Mouse (Mus musculus): Measurements from ENCODE around the gene Nufip2. TPM values are rescaled to one million over a fixed set of nuclear protein-coding genes. Genes with fewer than 3 reads are reported as not detected.

Nufip2 gene
- polyA plus RNA-seq, 1 experiment = 11.8 TPM

GRCm38 (mm10) chr11:77686346-77686840, 438 bp downstream of the Nufip2 start:
- Histone ChIP-seq H3K36me3 (ENCODE audit: control insufficient read depth, insufficient read depth, low read length) (peaks cover under 1% of the 10 kb centered on the region), H3K4me3 (ENCODE audit: low read depth, low read length) (peak overlapping the region; percentile 100), H3K4me1 (ENCODE audit: control insufficient read depth, insufficient read depth, insufficient read length, low read length) (peaks cover 2% of the 10 kb centered on the region), H3K27ac (ENCODE audit: insufficient read depth, low read depth, low read length) (peak overlapping the region; percentile 98), H3K27me3 (ENCODE audit: control insufficient read depth, insufficient read depth, low read length) (no peaks in the 10 kb centered on the region)
- under 1% methylated on average over 30 of the region's 30 CpGs for WGBS
- TF ChIP-seq POLR2A (IDR thresholded peaks at IDR 0.05; ENCODE audit: low read depth, low read length) = no peak
- TF ChIP-seq CTCF (IDR thresholded peaks at IDR 0.05; ENCODE audit: extremely low read depth, insufficient read length, insufficient replicate concordance, low read depth, low read length) = no peak

GRCm38 (mm10) chr11:77686841-77687540, 1.0 kb downstream of the Nufip2 start:
- peaks cover 5% of the 10 kb centered on the region for H3K36me3 ChIP-seq (ENCODE audit: control insufficient read depth, insufficient read depth, low read length)
- H3K4me3 ChIP-seq (ENCODE audit: low read depth, low read length) = peak overlapping the region; percentile 100
- peaks cover 2% of the 10 kb centered on the region for H3K4me1 ChIP-seq (ENCODE audit: control insufficient read depth, insufficient read depth, insufficient read length, low read length)
- WGBS = 1% methylated on average over 60 of the region's 76 CpGs
- peak overlapping the region; percentile 98 for H3K27ac ChIP-seq (ENCODE audit: insufficient read depth, low read depth, low read length)
- no peak; the same call in 1 of the 2 replicates for TF ChIP-seq CTCF (IDR thresholded peaks at IDR 0.05; ENCODE audit: extremely low read depth, insufficient read length, insufficient replicate concordance, low read depth, low read length)
- peak; percentile 30; the same call in 1 of the 2 replicates for TF ChIP-seq POLR2A (IDR thresholded peaks at IDR 0.05; ENCODE audit: low read depth, low read length)
- no peaks in the 10 kb centered on the region for H3K27me3 ChIP-seq (ENCODE audit: control insufficient read depth, insufficient read depth, low read length)

- TF ChIP-seq CTCF (IDR thresholded peaks at IDR 0.05; ENCODE audit: extremely low read depth, insufficient read length, insufficient replicate concordance, low read depth, low read length) (no peak), POLR2A (IDR thresholded peaks at IDR 0.05; ENCODE audit: low read depth, low read length) (no peak)
- Histone ChIP-seq H3K27ac (ENCODE audit: insufficient read depth, low read depth, low read length) (peak overlapping the region; percentile 64), H3K36me3 (ENCODE audit: control insufficient read depth, insufficient read depth, low read length) (peaks cover 12% of the 10 kb centered on the region), H3K4me1 (ENCODE audit: control insufficient read depth, insufficient read depth, insufficient read length, low read length) (peaks cover 2% of the 10 kb centered on the region), H3K4me3 (ENCODE audit: low read depth, low read length) (peak overlapping the region; percentile 100), H3K27me3 (ENCODE audit: control insufficient read depth, insufficient read depth, low read length) (no peaks in the 10 kb centered on the region)
- under 1% methylated on average over 40 of the region's 40 CpGs for WGBS
Observed at GRCm38 (mm10) chr11:77687541-77688131, 1.7 kb downstream of the Nufip2 start.

GRCm38 (mm10) chr11:77693026-77693425, 7.1 kb downstream of the Nufip2 start:
- Histone ChIP-seq H3K27me3 (ENCODE audit: control insufficient read depth, insufficient read depth, low read length) (no peaks in the 10 kb centered on the region), H3K27ac (ENCODE audit: insufficient read depth, low read depth, low read length) (no peak overlapping the region), H3K4me1 (ENCODE audit: control insufficient read depth, insufficient read depth, insufficient read length, low read length) (peaks cover 2% of the 10 kb centered on the region), H3K4me3 (ENCODE audit: low read depth, low read length) (no peak overlapping the region), H3K36me3 (ENCODE audit: control insufficient read depth, insufficient read depth, low read length) (peaks cover 35% of the 10 kb centered on the region)
- 90% methylated on average over 3 of the region's 3 CpGs for WGBS
- no peak for TF ChIP-seq POLR2A (IDR thresholded peaks at IDR 0.05; ENCODE audit: low read depth, low read length)
- no peak for TF ChIP-seq CTCF (IDR thresholded peaks at IDR 0.05; ENCODE audit: extremely low read depth, insufficient read length, insufficient replicate concordance, low read depth, low read length)

GRCm38 (mm10) chr11:77697232-77697631, 11.3 kb downstream of the Nufip2 start:
- H3K4me1 ChIP-seq (ENCODE audit: control insufficient read depth, insufficient read depth, insufficient read length, low read length) = no peaks in the 10 kb centered on the region
- no peak for TF ChIP-seq POLR2A (IDR thresholded peaks at IDR 0.05; ENCODE audit: low read depth, low read length)
- TF ChIP-seq CTCF (IDR thresholded peaks at IDR 0.05; ENCODE audit: extremely low read depth, insufficient read length, insufficient replicate concordance, low read depth, low read length) = no peak
- 16% methylated on average over 2 of the region's 2 CpGs for WGBS
- H3K27ac ChIP-seq (ENCODE audit: insufficient read depth, low read depth, low read length) = no peak overlapping the region
- H3K4me3 ChIP-seq (ENCODE audit: low read depth, low read length) = no peak overlapping the region
- H3K27me3 ChIP-seq (ENCODE audit: control insufficient read depth, insufficient read depth, low read length) = no peaks in the 10 kb centered on the region
- peaks cover 43% of the 10 kb centered on the region for H3K36me3 ChIP-seq (ENCODE audit: control insufficient read depth, insufficient read depth, low read length)

GRCm38 (mm10) chr11:77705920-77706319, 20.0 kb downstream of the Nufip2 start:
- no peaks in the 10 kb centered on the region for H3K4me1 ChIP-seq (ENCODE audit: control insufficient read depth, insufficient read depth, insufficient read length, low read length)
- WGBS = 80% methylated on average over 3 of the region's 3 CpGs
- no peak overlapping the region for H3K4me3 ChIP-seq (ENCODE audit: low read depth, low read length)
- TF ChIP-seq POLR2A (IDR thresholded peaks at IDR 0.05; ENCODE audit: low read depth, low read length) (no peak), CTCF (IDR thresholded peaks at IDR 0.05; ENCODE audit: extremely low read depth, insufficient read length, insufficient replicate concordance, low read depth, low read length) (no peak)
- no peaks in the 10 kb centered on the region for H3K27me3 ChIP-seq (ENCODE audit: control insufficient read depth, insufficient read depth, low read length)
- H3K27ac ChIP-seq (ENCODE audit: insufficient read depth, low read depth, low read length) = no peak overlapping the region
- peaks cover 36% of the 10 kb centered on the region for H3K36me3 ChIP-seq (ENCODE audit: control insufficient read depth, insufficient read depth, low read length)

- H3K36me3 ChIP-seq (ENCODE audit: control insufficient read depth, insufficient read depth, low read length) = peaks cover 36% of the 10 kb centered on the region
- WGBS = 47% methylated on average over 3 of the region's 3 CpGs
Observed at GRCm38 (mm10) chr11:77709039-77709438, 23.1 kb downstream of the Nufip2 start.

More at GRCm38 (mm10) chr11:77709039-77709438, 23.1 kb downstream of the Nufip2 start:
- Histone ChIP-seq H3K4me3 (ENCODE audit: low read depth, low read length) (no peak overlapping the region), H3K4me1 (ENCODE audit: control insufficient read depth, insufficient read depth, insufficient read length, low read length) (no peaks in the 10 kb centered on the region), H3K27me3 (ENCODE audit: control insufficient read depth, insufficient read depth, low read length) (no peaks in the 10 kb centered on the region), H3K27ac (ENCODE audit: insufficient read depth, low read depth, low read length) (no peak overlapping the region)
- no peak for TF ChIP-seq CTCF (IDR thresholded peaks at IDR 0.05; ENCODE audit: extremely low read depth, insufficient read length, insufficient replicate concordance, low read depth, low read length)

Measured in small intestine, adult 2 months (tissue).